Mouse (Mus musculus) limb, embryonic 11.5 days (tissue): ENCODE measurements around the gene Zmym4. TPM values are rescaled to one million over a fixed set of nuclear protein-coding genes. Genes with fewer than 3 reads are reported as not detected.
"Not testable (repeated sequence)": the region's sequence is repeated elsewhere in the genome, so short reads cannot be mapped to it uniquely, and the experiment has no call there.

Experiments
- ATAC-seq: fragments of 200-750 bp; cut with Nextera tagmentation; 2 replicates; pipeline ENCODE4 v1.8.0; 2017; ENCODE audit warnings: low read depth; ENCODE audit not compliant: insufficient number of reproducible peaks, low FRiP score, low TSS enrichment
- DNase-seq: peaks from one replicate; pipeline ENCODE4 v3.0.0-alpha.2; 2015; ENCODE audit warnings: low spot score
- H3K27ac ChIP-seq: fragments of 300-500 bp; sonication (generic); replicated peaks from 2 replicates; pipeline ENCODE4 v1.5.1; 2014; ENCODE audit warnings: low read depth, mild to moderate bottlenecking, low read length
- H3K27me3 ChIP-seq: fragments of 300-500 bp; sonication (generic); 2 replicates; pipeline ENCODE4 v1.6.1; 2014; ENCODE audit warnings: mild to moderate bottlenecking, low read length, mixed read lengths; ENCODE audit not compliant: control insufficient read depth, insufficient read depth
- H3K36me3 ChIP-seq: fragments of 300-500 bp; sonication (generic); 2 replicates; pipeline ENCODE4 v1.6.1; 2014; ENCODE audit warnings: mild to moderate bottlenecking, low read length, moderate library complexity, mixed read lengths; ENCODE audit not compliant: control insufficient read depth, insufficient read depth
- H3K4me1 ChIP-seq: fragments of 300-500 bp; sonication (generic); 2 replicates; pipeline ENCODE4 v1.6.1; 2014; ENCODE audit warnings: low read length, mixed read lengths; ENCODE audit not compliant: control insufficient read depth, insufficient read depth
- H3K4me2 ChIP-seq: fragments of 300-500 bp; sonication (generic); 2 replicates; pipeline ENCODE4 v1.6.1; 2014; ENCODE audit warnings: low read depth, mild to moderate bottlenecking, moderate library complexity; ENCODE audit not compliant: severe bottlenecking
- H3K4me3 ChIP-seq: fragments of 300-500 bp; sonication (generic); 2 replicates; pipeline ENCODE4 v1.5.1; 2014; ENCODE audit warnings: low read depth, low read length
- H3K9ac ChIP-seq: fragments of 300-500 bp; sonication (generic); 2 replicates; pipeline ENCODE4 v1.6.1; 2014; ENCODE audit warnings: mild to moderate bottlenecking, low read length
- H3K9me3 ChIP-seq: fragments of 300-500 bp; sonication (generic); 2 replicates; pipeline ENCODE4 v1.6.1; 2016; ENCODE audit warnings: low read length; ENCODE audit not compliant: control insufficient read depth
- WGBS: fragments of 180-500 bp; shearing (Covaris S2); extraction: QIAGEN DNeasy Blood & Tissue Kit; methylation state at CpG from one replicate; pipeline ENCODE4 v1.1.7; 2014; 5-methylcytosine and 5-hydroxymethylcytosine counted together
- polyA plus RNA-seq: library from polyadenylated mRNA; unstranded; fragments of >200 nt; fragmentation: Nextera tagmentation; extraction: Ambion mirVana; gene quantifications from 2 replicates; pipeline ENCODE4 v1.2.1, GENCODE M21; 2014

The Zmym4 gene
- polyA plus RNA-seq, 1 experiment from 2014 or later: 21.7 TPM

DNA sequence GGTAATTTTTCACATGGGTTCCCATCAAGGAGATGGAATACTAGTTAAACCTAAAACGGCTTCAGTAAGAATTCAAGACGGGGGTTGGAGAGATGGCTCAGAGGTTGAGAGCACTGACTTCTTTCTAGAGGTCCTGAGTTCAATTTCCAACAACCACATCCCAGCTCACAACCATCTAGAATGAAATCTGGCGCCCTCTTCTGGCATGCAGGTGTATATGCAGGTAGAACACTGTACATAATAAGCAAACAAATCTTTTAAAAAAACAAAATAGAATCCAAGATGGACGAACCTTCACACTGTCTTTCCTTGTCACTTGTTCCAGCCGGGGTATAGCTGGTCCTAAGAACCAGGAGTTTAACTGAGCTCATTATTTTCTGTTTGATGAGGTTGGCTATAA, 24.4 kb upstream of the Zmym4 start:
- ATAC-seq: no peak
- Histone ChIP-seq H3K9me3 (no peaks in the 10 kb centered on the region), H3K27me3 (no peaks in the 10 kb centered on the region), H3K4me2 (no peak overlapping the region), H3K4me1 (no peaks in the 10 kb centered on the region), H3K27ac (no peak overlapping the region), H3K36me3 (no peaks in the 10 kb centered on the region), H3K4me3 (no peak overlapping the region), H3K9ac (no peak overlapping the region)
- whole genome bisulfite sequencing: 60% methylated on average over 5 of the region's 5 CpGs
- DNase-seq: peak; percentile 47

DNA sequence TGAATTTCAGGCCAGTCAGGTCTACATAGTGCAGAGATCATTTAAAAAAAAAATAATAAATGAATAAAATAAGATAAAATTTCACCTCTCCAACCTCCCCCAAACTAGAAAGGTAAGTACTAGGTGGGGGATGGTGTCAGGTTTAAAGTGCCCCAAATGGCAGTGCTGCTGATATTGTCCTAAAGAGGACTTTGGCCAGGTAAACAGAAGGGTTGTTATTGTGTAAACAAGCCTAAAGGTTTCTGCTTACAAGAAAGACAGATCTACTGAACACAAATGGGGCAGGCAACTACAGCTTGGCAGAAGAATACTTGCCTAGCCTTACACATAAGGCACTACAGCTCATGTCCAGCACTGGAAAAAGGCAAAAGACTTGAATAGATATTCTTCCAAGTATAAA, 22.6 kb upstream of the Zmym4 start:
- H3K4me3 ChIP-seq: no peak overlapping the region
- H3K4me2 ChIP-seq: no peak overlapping the region
- H3K36me3 ChIP-seq: no peaks in the 10 kb centered on the region
- H3K9ac ChIP-seq: no peak overlapping the region
- ATAC-seq: no peak
- DNase-seq: no peak
- no peak overlapping the region for H3K27ac ChIP-seq
- H3K4me1 ChIP-seq: no peaks in the 10 kb centered on the region
- H3K27me3 ChIP-seq: no peaks in the 10 kb centered on the region
- H3K9me3 ChIP-seq: no peaks in the 10 kb centered on the region

DNA sequence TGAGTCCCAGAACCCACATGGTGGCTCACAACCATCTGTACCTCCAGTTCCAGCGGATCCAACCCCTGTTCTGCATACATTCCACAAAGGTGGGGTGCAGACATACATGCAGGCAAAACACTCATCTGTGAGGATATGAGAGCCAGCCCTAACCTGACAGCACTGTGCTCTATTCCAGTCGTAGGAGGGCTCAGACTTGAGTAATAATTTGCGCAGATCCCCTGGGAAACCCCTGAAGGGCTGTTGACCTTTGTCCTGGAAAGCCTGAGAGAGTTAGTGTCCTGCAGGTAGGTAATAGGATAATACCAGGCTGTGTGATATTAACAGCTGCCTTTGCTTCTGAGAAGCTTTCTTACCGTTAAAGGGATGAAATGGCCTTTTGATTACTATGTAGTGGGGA, 20.6 kb upstream of the Zmym4 start:
- Histone ChIP-seq H3K27me3 (no peaks in the 10 kb centered on the region), H3K9ac (no peak overlapping the region), H3K4me1 (no peaks in the 10 kb centered on the region), H3K4me2 (no peak overlapping the region), H3K4me3 (no peak overlapping the region), H3K27ac (no peak overlapping the region), H3K36me3 (no peaks in the 10 kb centered on the region), H3K9me3 (no peaks in the 10 kb centered on the region)
- DNase-seq: no peak
- no peak for ATAC-seq
- WGBS: 69% methylated on average over 4 of the region's 4 CpGs

DNA sequence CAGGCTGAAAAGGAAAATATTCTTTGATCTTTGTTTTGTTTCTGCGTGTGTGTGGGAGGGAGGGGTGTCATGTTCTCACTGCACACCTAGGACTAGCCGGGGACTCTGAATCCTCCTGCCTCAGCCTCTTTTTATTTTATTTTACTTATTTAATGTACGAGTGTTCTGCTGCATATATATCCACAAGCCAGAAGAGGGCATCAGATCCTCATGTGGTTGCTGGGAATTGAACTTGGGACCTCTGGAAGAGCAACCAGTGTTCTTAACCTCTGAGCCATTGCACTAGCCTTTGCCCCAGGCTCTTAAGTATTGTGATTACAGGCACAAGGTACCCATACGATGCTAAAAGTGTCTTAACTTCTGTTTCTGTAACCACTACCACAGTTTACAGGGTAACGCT, 18.8 kb upstream of the Zmym4 start:
- WGBS: 81% methylated on average over 5 of the region's 5 CpGs
- H3K4me1 ChIP-seq: no peaks in the 10 kb centered on the region
- H3K9ac ChIP-seq: no peak overlapping the region
- no peaks in the 10 kb centered on the region for H3K36me3 ChIP-seq
- no peaks in the 10 kb centered on the region for H3K9me3 ChIP-seq
- H3K4me3 ChIP-seq: no peak overlapping the region
- ATAC-seq: no peak
- no peak overlapping the region for H3K27ac ChIP-seq
- no peak overlapping the region for H3K4me2 ChIP-seq
- no peak for DNase-seq
- no peaks in the 10 kb centered on the region for H3K27me3 ChIP-seq

DNA sequence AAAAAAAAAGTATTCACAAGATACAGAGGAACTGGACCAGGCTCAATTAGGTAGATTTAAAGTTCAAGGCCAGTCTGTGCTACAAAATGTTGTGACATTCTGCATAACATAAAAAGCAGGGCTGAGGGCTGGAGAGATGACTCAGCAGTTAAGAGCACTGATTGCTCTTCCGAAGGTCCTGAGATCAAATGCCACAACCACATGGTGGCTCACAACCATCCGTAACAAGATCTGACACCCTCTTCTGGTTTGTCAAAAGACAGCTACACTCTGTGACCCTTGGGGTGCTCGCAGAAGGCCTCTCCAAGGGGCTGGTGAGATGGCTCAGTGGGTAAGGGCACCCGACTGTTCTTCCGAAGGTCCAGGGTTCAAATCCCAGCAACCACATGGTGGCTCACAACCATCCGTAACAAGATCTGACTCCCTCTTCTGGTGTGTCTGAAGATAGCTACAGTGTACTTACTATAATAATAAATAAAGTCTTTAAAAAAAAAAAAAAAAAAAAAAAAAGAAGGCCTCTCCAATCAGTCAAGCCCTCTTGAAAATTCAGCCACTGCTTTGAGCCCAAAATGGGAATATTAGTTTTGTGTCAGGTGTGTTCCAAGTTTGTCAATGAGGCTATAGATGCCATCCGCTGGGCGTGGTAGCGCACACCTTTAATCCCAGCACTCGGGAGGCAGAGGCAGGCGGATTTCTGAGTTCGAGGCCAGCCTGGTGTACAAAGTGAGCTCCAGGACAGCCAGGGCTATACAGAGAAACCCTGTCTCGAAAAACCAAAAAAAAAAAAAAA, 16.0 kb upstream of the Zmym4 start:
- DNase-seq, H3K4me3 ChIP-seq, H3K27me3 ChIP-seq, H3K9ac ChIP-seq, H3K36me3 ChIP-seq, H3K27ac ChIP-seq, ATAC-seq, H3K9me3 ChIP-seq, H3K4me1 ChIP-seq, H3K4me2 ChIP-seq: not testable (repeated sequence)
- 79% methylated on average over 12 of the region's 13 CpGs for WGBS

DNA sequence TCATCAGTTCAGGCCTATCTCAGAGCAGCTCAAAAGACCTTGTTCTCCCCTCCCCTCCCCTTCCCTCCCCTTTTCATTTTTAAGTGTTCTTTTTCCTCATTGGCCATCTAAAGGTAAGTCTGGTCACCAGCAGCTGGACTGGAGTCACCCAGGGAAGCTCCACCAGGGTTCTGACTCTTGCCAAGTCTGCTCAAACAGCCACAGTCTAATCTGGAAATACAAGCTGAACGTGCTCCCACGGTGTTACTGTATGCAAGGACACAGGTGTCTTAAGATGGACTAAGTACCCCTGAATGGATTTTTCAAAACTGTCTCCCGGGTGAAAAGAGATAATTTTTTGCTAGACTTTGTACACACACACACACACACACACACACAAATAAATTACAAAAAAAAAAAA, 15.4 kb upstream of the Zmym4 start:
- no peaks in the 10 kb centered on the region for H3K36me3 ChIP-seq
- no peak overlapping the region for H3K4me2 ChIP-seq
- no peak overlapping the region for H3K9ac ChIP-seq
- no peaks in the 10 kb centered on the region for H3K27me3 ChIP-seq
- no peak for ATAC-seq
- DNase-seq: no peak
- H3K27ac ChIP-seq: no peak overlapping the region
- no peaks in the 10 kb centered on the region for H3K4me1 ChIP-seq
- WGBS: 78% methylated on average over 3 of the region's 3 CpGs
- H3K9me3 ChIP-seq: no peaks in the 10 kb centered on the region
- H3K4me3 ChIP-seq: no peak overlapping the region

DNA sequence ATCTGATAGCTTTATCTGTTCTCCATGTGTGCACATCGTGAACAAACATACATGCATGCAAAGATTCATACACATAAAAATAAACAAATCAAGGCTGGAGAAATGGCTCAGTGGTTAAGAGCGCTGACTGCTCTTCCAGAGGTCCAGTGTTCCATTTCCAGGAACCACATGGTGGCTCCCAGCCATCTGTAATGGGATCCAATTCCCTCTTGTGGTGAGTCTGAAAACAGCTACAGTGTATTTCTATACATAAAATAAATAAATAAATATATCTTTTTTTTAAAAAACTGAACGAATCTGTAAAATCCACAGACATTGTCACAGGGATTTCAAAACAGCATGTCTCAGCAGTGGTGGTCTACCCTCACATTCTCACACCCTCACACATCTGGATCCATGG, 10.8 kb upstream of the Zmym4 start:
- Histone ChIP-seq H3K9me3 (no peaks in the 10 kb centered on the region), H3K4me1 (no peaks in the 10 kb centered on the region), H3K4me2 (no peak overlapping the region), H3K27me3 (no peaks in the 10 kb centered on the region), H3K27ac (no peak overlapping the region), H3K4me3 (no peak overlapping the region), H3K36me3 (no peaks in the 10 kb centered on the region), H3K9ac (no peak overlapping the region)
- 88% methylated on average over 3 of the region's 3 CpGs for WGBS
- DNase-seq: no peak
- no peak for ATAC-seq

DNA sequence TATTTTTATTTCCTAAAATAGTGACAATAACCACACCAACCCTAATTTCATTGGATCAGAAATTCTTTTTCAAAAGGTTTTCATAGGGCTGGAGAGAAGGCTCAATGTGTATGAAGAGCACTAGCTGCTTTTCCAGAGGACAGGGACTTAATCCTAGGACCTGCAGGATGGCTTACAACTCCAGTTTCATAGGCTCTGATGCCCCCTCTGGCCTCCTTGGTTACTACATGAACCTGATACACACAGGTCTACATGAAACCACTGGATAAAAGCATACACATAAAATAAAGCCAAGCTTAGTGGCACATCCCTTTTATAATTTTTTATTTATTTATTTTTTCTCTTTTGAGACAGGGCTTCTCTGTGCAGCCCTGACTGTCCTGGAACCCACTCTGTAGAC, 9.5 kb upstream of the Zmym4 start:
- Histone ChIP-seq H3K4me2 (no peak overlapping the region), H3K27me3 (no peaks in the 10 kb centered on the region), H3K36me3 (no peaks in the 10 kb centered on the region), H3K9ac (no peak overlapping the region), H3K9me3 (no peaks in the 10 kb centered on the region), H3K4me3 (no peak overlapping the region), H3K27ac (no peak overlapping the region), H3K4me1 (no peaks in the 10 kb centered on the region)
- peak; percentile 30 for DNase-seq
- no peak for ATAC-seq
